Mouse (Mus musculus) spleen, embryonic (tissue): Measurements from ENCODE around the gene Rsad2.

Source experiments
- CTCF ChIA-PET: fragments of 350-600 bp; sonication (Branson Sonifier 250); formaldehyde crosslinking; loops from one replicate; lab custom pipeline; 2022; lab: Charles Lee

Gene Rsad2

DNA sequence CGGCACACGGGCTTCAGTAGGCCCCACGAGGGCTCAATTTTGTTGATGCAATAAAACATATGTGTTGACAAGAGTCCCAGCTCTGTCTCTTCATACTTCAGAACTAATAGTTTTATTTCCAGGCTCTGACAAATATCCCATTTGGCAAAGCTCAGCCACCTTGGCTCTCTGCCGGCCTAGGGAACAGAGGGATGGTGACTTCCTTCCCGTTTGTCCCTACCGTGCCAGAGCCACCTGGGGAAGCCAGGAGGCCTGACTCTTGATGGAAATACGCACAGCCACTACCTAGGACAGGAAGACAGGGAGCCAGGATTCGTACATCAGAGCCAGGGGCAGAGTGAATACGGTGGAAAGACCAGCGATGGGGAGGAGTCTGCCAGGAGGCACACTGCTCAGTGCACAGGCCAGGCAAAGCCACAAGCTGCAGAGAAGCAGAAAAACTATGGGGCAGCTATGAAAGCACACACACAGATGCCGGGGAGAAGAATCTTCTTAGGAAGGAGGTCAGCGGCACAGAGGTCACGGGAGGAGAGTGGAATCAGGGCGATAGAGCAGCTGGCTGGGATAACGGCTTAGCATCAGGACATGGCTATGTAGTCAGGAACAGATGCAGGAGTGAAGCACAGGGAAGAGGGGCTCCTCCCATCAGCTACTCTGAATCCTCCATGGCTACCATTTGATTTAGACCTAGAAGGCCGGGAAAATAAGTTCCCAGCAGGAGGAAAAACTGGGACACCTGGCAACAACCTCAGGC is 52.7 kb downstream of the Rsad2 start:
- CTCF ChIA-PET = no interaction called here

DNA sequence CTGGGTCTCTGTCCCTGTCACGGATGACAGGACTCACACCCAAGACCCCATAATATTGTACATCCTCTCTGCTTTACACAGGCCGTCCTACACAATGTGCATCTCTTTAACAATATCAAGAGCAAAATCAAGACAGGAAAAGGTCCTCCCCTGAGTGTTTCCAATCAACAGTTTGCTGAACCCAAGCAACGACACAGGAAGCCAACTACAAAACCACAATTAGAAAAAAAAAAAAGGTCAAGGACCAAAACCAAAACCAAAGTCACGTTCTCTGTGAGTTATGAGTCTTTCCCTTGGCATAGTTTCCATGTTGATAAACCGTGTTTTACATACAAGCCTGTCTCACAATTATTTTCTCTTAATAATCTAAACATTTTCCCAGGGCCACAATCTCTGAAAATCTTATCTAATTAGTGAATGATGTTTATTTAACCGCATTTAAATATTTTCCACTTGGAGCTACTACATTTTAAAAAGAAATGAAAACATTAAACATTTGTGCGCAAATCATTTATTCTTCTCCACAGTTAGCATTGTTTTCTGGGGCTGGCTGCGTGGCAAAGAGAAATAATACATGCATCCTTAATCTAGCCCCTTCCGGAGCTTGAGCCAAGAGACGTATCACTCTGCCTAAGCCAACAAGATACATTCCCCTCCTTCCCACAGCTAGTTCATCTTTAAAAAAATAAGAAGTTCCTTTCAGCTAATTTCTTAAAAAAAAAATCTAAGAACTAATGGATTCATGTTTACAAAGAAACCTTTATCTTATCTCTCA is 54.4 kb downstream of the Rsad2 start:
- CTCF ChIA-PET = interaction anchor here (0.6 to 0.7 kb wide), 2 partner anchors 87 to 511 kb away, joined by 3 read pairs; no protein-coding TSS in a partner anchor

DNA sequence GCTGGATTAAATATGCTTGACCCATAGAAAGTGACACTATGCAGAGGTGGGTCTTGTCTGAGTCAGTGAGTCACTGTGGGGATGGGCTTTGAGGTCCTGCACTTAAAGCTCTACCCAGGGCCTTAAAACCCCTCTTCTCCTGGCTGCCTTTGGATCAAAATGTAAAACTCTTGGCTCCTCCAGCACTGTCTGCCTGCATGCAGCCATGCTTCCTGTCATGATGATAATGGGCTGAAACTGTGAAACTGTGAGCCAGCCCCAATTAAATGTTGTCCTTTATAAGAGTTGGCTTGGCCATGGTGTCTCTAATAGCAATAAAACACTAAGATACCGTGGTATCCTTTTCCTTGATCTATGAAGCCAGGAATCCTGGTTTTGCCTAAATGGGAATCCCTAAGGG is 55.0 kb downstream of the Rsad2 start:
- CTCF ChIA-PET = interaction anchor here (0.7 kb wide), 1 partner anchor 53 kb away, joined by 3 read pairs; no protein-coding TSS in a partner anchor

DNA sequence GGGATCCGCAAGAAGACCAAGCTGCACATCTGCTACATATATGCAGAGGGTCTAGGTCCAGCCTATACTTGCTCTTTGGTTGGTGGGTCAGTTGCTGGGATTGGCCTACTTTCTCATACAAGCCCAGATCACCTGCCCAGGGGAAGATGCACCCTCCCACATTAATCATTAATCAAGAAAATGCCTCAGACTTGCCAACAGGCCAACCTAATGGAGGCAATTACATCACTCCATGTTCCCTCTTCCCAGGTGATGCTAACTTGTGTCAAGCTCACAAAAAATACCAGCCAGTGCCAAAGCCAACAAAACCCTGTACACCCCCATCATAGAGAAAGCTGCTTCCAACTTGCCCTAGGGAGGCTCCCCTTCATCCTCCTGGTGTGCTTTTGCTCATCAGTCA is 55.5 kb downstream of the Rsad2 start:
- CTCF ChIA-PET = interaction anchor here (0.7 kb wide), 1 partner anchor 53 kb away, joined by 3 read pairs; no protein-coding TSS in a partner anchor

DNA sequence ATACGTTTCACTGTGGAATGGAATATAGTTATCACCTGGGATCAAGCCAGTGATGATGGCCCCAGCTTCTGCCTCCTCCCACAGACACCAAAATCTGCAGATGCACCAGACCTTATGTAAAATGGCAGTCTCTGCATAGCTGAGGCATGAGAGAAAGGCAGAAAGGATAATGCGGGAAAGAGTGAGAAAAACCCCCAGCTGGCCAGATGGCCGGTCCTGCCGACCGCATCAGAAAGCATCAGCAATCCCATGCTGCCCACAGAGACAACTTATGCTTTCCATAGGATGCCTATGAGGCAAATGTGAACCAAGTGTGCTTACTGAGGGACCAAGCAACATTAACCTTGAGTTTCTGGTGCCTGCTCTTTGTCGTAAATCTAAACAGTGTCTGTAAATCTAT is 56.9 kb downstream of the Rsad2 start:
- CTCF ChIA-PET = no interaction called here

DNA sequence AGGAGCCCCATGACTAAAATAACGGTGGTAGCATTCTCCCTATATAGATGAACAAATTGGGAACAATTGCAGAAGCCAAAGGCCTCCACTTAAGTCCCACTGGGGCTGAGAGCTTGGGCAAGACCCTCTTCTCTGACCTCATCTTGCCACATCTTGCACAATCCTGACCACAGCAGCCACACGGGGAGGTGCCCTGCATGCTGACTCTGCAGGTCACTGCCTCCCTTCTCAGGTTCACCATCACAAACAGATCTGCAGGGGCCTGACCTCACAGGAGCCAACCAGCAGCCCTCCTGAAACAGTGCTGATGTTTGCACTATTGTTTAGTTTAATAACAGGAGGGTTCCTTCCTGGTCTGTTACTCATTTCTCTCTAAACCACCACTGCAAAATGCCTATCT is 57.7 kb downstream of the Rsad2 start:
- CTCF ChIA-PET = no interaction called here

DNA sequence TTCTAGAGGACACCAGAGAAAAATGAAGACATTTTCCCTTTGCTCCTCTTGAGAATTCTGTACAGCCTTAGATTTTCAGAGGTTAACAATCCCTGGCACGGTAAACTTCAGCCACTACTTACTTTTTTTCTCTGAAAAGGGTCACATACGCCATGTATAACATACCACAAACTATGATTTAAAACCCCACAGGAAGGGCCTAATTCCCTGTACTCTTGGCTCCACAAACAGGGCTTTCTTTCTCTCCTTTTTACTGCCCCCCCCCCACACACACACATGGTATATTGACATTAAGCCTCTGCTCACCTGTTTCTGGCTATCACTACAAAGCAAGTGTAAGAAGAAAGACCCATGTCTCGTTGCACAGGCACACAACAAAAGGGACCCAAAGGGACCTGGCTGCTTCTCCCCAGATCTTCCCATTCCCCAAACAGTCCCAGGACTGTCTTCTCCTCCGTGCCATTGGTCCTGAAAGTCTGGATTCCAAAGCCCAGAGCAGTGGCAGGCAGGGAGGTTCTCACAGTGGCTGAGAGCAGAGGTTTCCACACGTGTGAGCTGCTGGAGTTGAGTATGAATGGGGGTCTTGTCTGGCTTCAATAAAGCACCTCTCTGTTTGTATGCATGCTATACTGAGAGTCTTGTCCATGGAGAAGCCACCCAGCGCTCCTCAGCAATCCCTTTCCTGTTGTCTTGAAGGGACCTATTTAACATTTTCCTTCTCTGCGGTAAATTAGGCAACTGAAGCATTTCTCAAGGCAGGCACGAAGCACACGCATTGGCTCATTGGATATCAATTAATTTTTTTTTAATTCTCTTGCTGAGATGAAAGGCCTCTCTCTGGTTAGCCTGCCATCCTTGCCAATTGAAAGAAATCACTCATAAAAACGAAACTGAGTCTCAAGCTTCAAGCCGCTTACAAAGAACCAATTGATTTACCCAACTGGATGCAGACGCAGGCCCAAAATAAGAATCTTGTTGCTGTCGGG is 61.5 kb downstream of the Rsad2 start:
- CTCF ChIA-PET = no interaction called here

DNA sequence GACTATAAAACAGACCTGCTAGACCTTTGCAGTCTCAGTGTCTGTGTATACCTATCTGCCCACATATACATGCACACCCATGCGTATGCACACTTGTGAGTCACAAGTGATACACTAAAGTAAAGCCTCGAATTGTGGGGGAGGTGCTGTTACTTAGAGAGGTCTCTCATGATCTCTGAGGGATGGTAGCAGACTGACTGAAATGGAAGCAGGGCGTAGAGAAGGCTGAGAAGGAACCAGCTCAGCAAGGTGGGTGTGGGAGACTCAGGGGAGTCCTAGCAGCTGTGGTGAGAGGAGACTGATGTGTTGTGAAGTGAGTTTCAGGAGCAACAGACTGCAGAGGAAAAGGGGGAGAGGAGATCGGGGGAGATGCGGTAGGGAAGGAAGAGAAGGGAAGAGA is 63.0 kb downstream of the Rsad2 start:
- CTCF ChIA-PET = no interaction called here
